Mouse (Mus musculus) limb, embryonic 13.5 days (tissue): ENCODE data around the gene Zfp185. TPM values are rescaled to one million over a fixed set of nuclear protein-coding genes. Genes with fewer than 3 reads are reported as not detected.
A peak's percentile ranks its signal among the peaks of the same experiment; 100 is the strongest.

Source experiments
- ATAC-seq: fragments of 200-750 bp; cut with Nextera tagmentation; 2 replicates; pipeline ENCODE4 v1.8.0; 2017; ENCODE audit warnings: low read depth, moderate number of reproducible peaks, moderate TSS enrichment; ENCODE audit not compliant: low FRiP score
- H3K27ac ChIP-seq: fragments of 300-500 bp; sonication (generic); 2 replicates; pipeline ENCODE4 v1.5.1; 2015; ENCODE audit warnings: inconsistent platforms, mild to moderate bottlenecking, moderate library complexity
- H3K27me3 ChIP-seq: fragments of 300-500 bp; sonication (generic); 2 replicates; pipeline ENCODE4 v1.6.1; 2015; ENCODE audit warnings: mild to moderate bottlenecking, inconsistent platforms
- H3K36me3 ChIP-seq: fragments of 300-500 bp; sonication (generic); 2 replicates; pipeline ENCODE4 v1.6.1; 2015; ENCODE audit warnings: inconsistent platforms, mild to moderate bottlenecking, moderate library complexity
- H3K4me1 ChIP-seq: fragments of 300-500 bp; sonication (generic); 2 replicates; pipeline ENCODE4 v1.6.1; 2015; ENCODE audit warnings: inconsistent platforms
- H3K4me2 ChIP-seq: fragments of 300-500 bp; sonication (generic); replicated peaks from 2 replicates; pipeline ENCODE4 v1.6.1; 2015; ENCODE audit warnings: inconsistent platforms, mild to moderate bottlenecking, moderate library complexity
- H3K4me3 ChIP-seq: fragments of 300-500 bp; sonication (generic); 2 replicates; pipeline ENCODE4 v1.5.1; 2015; ENCODE audit warnings: moderate library complexity, mild to moderate bottlenecking, inconsistent platforms
- H3K9ac ChIP-seq: fragments of 300-500 bp; sonication (generic); 2 replicates; pipeline ENCODE4 v1.6.1; 2015; ENCODE audit warnings: mild to moderate bottlenecking, inconsistent platforms
- H3K9me3 ChIP-seq: fragments of 300-500 bp; sonication (generic); 2 replicates; pipeline ENCODE4 v1.6.1; 2016; ENCODE audit warnings: inconsistent platforms
- WGBS: fragments of 180-500 bp; shearing (Covaris S2); methylation state at CpG from one replicate; pipeline ENCODE4 v1.1.7; 2015; 5-methylcytosine and 5-hydroxymethylcytosine counted together
- polyA plus RNA-seq: library from polyadenylated mRNA; unstranded; fragments of >200 nt; fragmentation: Nextera tagmentation; extraction: Ambion mirVana; gene quantifications from 2 replicates; pipeline ENCODE4 v1.2.1, GENCODE M21; 2015

Zfp185 gene
- 25.0 and 28.4 TPM in 2 replicates for polyA plus RNA-seq

DNA sequence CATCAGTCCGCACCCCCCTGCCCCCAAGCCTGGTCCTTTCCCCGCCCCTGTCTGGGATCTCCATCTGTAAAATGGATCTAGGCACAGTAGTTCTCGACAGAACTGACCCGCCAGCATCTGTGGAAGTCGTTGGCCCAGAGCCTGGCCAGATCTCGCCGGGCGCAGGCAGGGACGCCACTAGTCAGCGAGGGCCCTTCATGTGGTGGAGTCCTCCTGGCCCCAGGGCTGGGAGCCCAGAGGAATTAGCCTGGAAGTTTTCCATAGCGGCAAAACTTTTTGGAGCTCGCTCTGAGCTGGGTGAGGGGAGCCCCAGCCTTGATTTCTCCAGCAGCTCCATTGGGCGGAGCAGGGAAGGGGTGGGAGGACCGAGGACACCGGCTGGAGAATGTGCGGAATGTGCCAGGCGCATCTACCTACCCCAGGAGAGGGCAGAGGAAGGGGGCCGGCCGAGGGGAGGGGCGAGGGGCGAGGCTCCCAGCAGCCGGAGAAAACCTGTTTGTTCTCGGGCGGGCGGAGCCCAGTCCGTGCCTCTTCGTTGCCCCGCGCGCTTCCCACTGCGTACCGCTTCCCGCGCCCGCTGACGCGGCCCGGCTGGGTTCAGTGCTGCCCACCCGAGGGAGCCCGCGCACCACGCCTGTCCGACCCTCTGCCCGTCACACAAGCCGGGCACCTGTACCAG, at the start of gene Zfp185:
Zfp185 (plus strand) TSS at position 499 of the 679 bp plus-strand sequence.
- Histone ChIP-seq H3K27me3 (peaks cover 25% of the 10 kb centered on the region; the same call in 1 of the 2 replicates), H3K9ac (peak within 1 kb of the TSS; percentile 59), H3K4me2 (peak within 1 kb of the TSS; percentile 64), H3K4me1 (no peaks in the 10 kb centered on the region), H3K4me3 (peak within 1 kb of the TSS; percentile 45), H3K9me3 (no peaks in the 10 kb centered on the region), H3K36me3 (no peaks in the 10 kb centered on the region), H3K27ac (peak within 1 kb of the TSS; percentile 15; the same call in 1 of the 2 replicates)
- WGBS = 12% methylated on average over 42 of the region's 45 CpGs
- peak; percentile 91 for ATAC-seq

DNA sequence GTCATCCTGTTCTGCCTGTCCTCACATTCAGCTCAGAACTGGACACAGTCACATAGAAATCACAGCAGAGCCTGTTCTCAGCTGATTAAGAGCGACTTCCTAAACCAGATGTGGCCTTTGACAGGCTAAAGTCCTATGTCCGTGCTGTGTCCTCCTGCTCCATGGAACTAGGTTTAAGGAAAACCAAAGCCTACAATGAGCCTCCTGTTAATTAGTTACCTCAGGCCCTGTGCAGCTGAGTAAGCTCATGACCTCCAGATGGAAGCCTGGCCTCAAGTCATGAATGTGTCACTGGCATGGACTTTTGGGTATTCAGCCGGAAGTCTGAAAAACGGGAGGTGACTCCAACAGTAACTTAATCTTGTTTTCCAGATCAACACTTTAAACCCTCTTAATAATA, 33.7 kb upstream of the Zfp185 start:
- H3K4me3 ChIP-seq = no peak overlapping the region
- peaks cover 24% of the 10 kb centered on the region; the same call in 1 of the 2 replicates for H3K36me3 ChIP-seq
- no peak overlapping the region for H3K27ac ChIP-seq
- no peak for ATAC-seq
- no peaks in the 10 kb centered on the region for H3K4me1 ChIP-seq
- no peak overlapping the region for H3K9ac ChIP-seq
- no peaks in the 10 kb centered on the region for H3K9me3 ChIP-seq
- 93% methylated on average over 4 of the region's 4 CpGs for WGBS
- no peak overlapping the region for H3K4me2 ChIP-seq
- H3K27me3 ChIP-seq = no peaks in the 10 kb centered on the region

DNA sequence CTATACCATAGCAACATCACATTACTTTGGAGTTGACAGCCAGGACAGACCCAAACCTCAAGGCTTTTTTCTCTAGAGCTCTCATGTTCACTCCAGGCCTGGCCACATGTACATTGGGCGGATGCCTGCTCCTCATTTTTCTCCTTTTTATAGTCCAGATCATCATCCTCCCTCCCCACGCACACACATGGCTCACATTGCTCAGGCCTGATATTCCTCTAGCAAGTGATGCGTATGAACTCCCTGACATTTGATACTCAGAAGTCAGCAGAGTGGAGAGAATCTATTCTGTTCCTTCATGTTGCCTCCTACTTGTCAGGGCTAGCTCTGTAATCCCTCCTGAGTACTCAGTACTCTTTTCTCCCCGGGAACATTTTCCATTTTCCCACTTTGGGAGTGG, 30.7 kb upstream of the Zfp185 start:
- 65% methylated on average over 4 of the region's 4 CpGs for WGBS
- no peak overlapping the region for H3K9ac ChIP-seq
- no peak for ATAC-seq
- H3K27me3 ChIP-seq = no peaks in the 10 kb centered on the region
- H3K9me3 ChIP-seq = no peaks in the 10 kb centered on the region
- H3K27ac ChIP-seq = no peak overlapping the region
- H3K36me3 ChIP-seq = peaks cover 11% of the 10 kb centered on the region; the same call in 1 of the 2 replicates
- no peak overlapping the region for H3K4me3 ChIP-seq
- no peaks in the 10 kb centered on the region for H3K4me1 ChIP-seq
- no peak overlapping the region for H3K4me2 ChIP-seq

GRCm38 (mm10) chrX:72960431-72960830, 26.7 kb upstream of the Zfp185 start:
- H3K27ac ChIP-seq = no peak overlapping the region
- no peaks in the 10 kb centered on the region for H3K36me3 ChIP-seq
- no peaks in the 10 kb centered on the region for H3K9me3 ChIP-seq
- H3K4me3 ChIP-seq = no peak overlapping the region
- H3K27me3 ChIP-seq = no peaks in the 10 kb centered on the region
- WGBS = 84% methylated on average over 4 of the region's 4 CpGs
- H3K4me2 ChIP-seq = no peak overlapping the region
- H3K4me1 ChIP-seq = no peaks in the 10 kb centered on the region
- H3K9ac ChIP-seq = no peak overlapping the region
- ATAC-seq = no peak

GRCm38 (mm10) chrX:72961511-72961910, 25.6 kb upstream of the Zfp185 start:
- WGBS = 60% methylated on average over 3 of the region's 3 CpGs
- H3K36me3 ChIP-seq = no peaks in the 10 kb centered on the region
- ATAC-seq = no peak

GRCm38 (mm10) chrX:72962743-72963142, 24.4 kb upstream of the Zfp185 start:
- Histone ChIP-seq H3K9ac (no peak overlapping the region), H3K27me3 (no peaks in the 10 kb centered on the region), H3K9me3 (no peaks in the 10 kb centered on the region), H3K27ac (no peak overlapping the region), H3K4me2 (no peak overlapping the region), H3K4me1 (no peaks in the 10 kb centered on the region), H3K4me3 (no peak overlapping the region), H3K36me3 (no peaks in the 10 kb centered on the region)
- WGBS = 78% methylated on average over 3 of the region's 3 CpGs
- no peak for ATAC-seq

More at GRCm38 (mm10) chrX:72961511-72961910, 25.6 kb upstream of the Zfp185 start:
- no peak overlapping the region for H3K9ac ChIP-seq
- no peak overlapping the region for H3K4me2 ChIP-seq
- H3K27ac ChIP-seq = no peak overlapping the region
- no peaks in the 10 kb centered on the region for H3K27me3 ChIP-seq
- H3K4me1 ChIP-seq = no peaks in the 10 kb centered on the region
- H3K4me3 ChIP-seq = no peak overlapping the region
- H3K9me3 ChIP-seq = no peaks in the 10 kb centered on the region

DNA sequence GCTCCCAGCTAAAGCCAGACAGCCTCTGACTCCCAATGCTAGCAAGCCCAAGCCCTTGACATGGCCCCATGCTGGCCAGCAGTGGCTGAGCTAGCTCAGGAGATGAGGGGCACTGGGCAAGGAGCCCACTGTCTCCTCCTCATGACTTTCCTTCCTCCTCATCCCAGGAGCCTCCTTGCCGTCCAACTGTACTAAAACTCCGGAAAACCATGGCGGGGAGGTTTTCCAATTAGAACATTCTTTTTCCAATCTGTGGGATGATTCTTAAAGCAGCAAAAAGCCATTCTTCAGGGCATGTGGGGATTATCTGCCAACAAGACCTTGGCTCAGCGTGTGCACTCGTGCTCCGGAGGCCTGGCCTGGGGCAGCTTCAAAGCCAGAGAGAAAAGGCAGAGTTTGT, 4.3 kb upstream of the Zfp185 start:
- no peak overlapping the region for H3K4me2 ChIP-seq
- no peaks in the 10 kb centered on the region for H3K9me3 ChIP-seq
- H3K9ac ChIP-seq = no peak overlapping the region
- H3K4me1 ChIP-seq = no peaks in the 10 kb centered on the region
- no peak for ATAC-seq
- H3K27ac ChIP-seq = no peak overlapping the region
- H3K27me3 ChIP-seq = peaks cover 23% of the 10 kb centered on the region; the same call in 1 of the 2 replicates
- WGBS = 72% methylated on average over 6 of the region's 6 CpGs
- no peak overlapping the region for H3K4me3 ChIP-seq
- H3K36me3 ChIP-seq = no peaks in the 10 kb centered on the region

- ATAC-seq = no peak
- Histone ChIP-seq H3K4me3 (no peak overlapping the region), H3K27me3 (peaks cover 25% of the 10 kb centered on the region; the same call in 1 of the 2 replicates), H3K4me2 (no peak overlapping the region), H3K36me3 (no peaks in the 10 kb centered on the region), H3K27ac (no peak overlapping the region), H3K9ac (no peak overlapping the region), H3K4me1 (no peaks in the 10 kb centered on the region), H3K9me3 (no peaks in the 10 kb centered on the region)
- WGBS = 84% methylated on average over 2 of the region's 2 CpGs
Measured at GRCm38 (mm10) chrX:72985607-72986006, 1.5 kb upstream of the Zfp185 start.

GRCm38 (mm10) chrX:72987520-72987905, 374 bp downstream of the Zfp185 start:
- Histone ChIP-seq H3K27me3 (peaks cover 25% of the 10 kb centered on the region; the same call in 1 of the 2 replicates), H3K9me3 (no peaks in the 10 kb centered on the region), H3K4me3 (peak overlapping the region; percentile 45), H3K9ac (peak overlapping the region; percentile 59), H3K36me3 (no peaks in the 10 kb centered on the region), H3K27ac (0 out of 2 replicates have a peak overlapping the region, but pooled peaks have one; percentile 15), H3K4me2 (peak overlapping the region; percentile 64), H3K4me1 (no peaks in the 10 kb centered on the region)
- peak; percentile 17; the same call in 1 of the 2 replicates for ATAC-seq
- 21% methylated on average over 14 of the region's 14 CpGs for WGBS

DNA sequence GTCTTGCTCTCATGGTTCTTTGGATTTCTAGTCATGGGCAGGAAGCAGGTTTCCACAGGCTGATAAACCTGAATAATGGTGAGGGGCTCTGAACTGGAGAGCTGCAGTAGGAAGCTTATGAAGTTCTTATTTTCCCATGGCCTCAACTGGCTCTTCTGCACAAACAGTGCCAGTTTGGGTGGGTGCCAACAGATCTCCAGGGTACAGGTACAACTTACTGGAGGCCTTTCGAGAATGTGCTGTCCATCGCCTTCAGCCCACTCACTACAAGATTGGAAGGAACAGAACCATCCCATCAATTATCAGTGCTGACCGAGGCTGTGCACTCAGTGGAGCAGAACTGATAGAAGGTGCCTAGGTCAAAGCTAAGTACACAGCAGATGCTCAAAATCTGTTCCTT, 1.3 kb downstream of the Zfp185 start:
- Histone ChIP-seq H3K27me3 (peaks cover 20% of the 10 kb centered on the region; the same call in 1 of the 2 replicates), H3K4me1 (no peaks in the 10 kb centered on the region), H3K9ac (no peak overlapping the region), H3K27ac (no peak overlapping the region), H3K9me3 (no peaks in the 10 kb centered on the region), H3K4me2 (peak overlapping the region; percentile 64), H3K4me3 (no peak overlapping the region), H3K36me3 (no peaks in the 10 kb centered on the region)
- WGBS = 96% methylated on average over 3 of the region's 3 CpGs
- no peak for ATAC-seq

DNA sequence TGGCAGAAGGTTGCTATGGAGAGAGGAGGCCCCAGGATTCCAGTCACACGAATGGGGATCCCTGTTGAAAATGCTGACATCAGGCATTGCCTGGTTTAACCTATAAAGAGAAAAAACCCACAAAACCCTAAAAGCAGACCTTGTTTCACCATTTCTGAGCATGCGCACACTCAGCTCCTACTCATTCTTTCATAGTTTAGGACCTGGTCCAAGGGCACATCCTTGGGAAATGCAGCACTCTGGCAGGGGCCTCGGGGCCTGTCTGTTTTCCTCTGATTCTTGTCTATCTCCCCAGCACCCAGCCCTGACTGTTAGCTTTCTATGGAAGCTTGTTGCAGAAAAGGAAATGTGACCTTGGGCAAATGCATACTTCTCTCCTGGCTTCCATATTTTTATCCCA, 3.4 kb downstream of the Zfp185 start:
- Histone ChIP-seq H3K27ac (no peak overlapping the region), H3K9ac (no peak overlapping the region), H3K4me1 (no peaks in the 10 kb centered on the region), H3K9me3 (no peaks in the 10 kb centered on the region), H3K4me3 (no peak overlapping the region), H3K27me3 (peaks cover 14% of the 10 kb centered on the region; the same call in 1 of the 2 replicates), H3K4me2 (no peak overlapping the region), H3K36me3 (no peaks in the 10 kb centered on the region)
- ATAC-seq = no peak
- 73% methylated on average over 3 of the region's 3 CpGs for WGBS

GRCm38 (mm10) chrX:72992291-72992919, 5.3 kb downstream of the Zfp185 start:
- Histone ChIP-seq H3K27me3 (peaks cover 9% of the 10 kb centered on the region; the same call in 1 of the 2 replicates), H3K9me3 (no peaks in the 10 kb centered on the region), H3K4me2 (no peak overlapping the region), H3K36me3 (no peaks in the 10 kb centered on the region), H3K9ac (no peak overlapping the region), H3K4me1 (no peaks in the 10 kb centered on the region), H3K4me3 (no peak overlapping the region), H3K27ac (0 out of 2 replicates have a peak overlapping the region, but pooled peaks have one; percentile 22)
- no peak for ATAC-seq
- 57% methylated on average over 5 of the region's 5 CpGs for WGBS
